Mouse (Mus musculus) left cerebral cortex, adult 11 months (tissue): Measurements from ENCODE around the gene Clstn3.
"Not testable (repeated sequence)": the region's sequence is repeated elsewhere in the genome, so short reads cannot be mapped to it uniquely, and the experiment has no call there.

ENCODE experiments used
- DNase-seq: peaks from one replicate; pipeline ENCODE4 v3.0.0; 2022; ENCODE audit warnings: low spot score

Clstn3 gene

GRCm38 (mm10) chr6:124464305-124465271, at the start of gene Clstn3:
Gene Clstn3 (minus strand): TSS chr6:124464794.
- peak; percentile 91 for DNase-seq

- DNase-seq, result no peak
These were observed 47.8 kb upstream of the Clstn3 start, which contains the start of gene C1ra for GRCm38 (mm10) chr6:124512355-124512836. Gene C1ra (plus strand): TSS chr6:124512405.

GRCm38 (mm10) chr6:124511936-124512335, 47.3 kb upstream of the Clstn3 start:
- no peak for DNase-seq

- DNase-seq, result not testable (repeated sequence)
These were observed 44.6 kb upstream of the Clstn3 start for GRCm38 (mm10) chr6:124509192-124509591.

GRCm38 (mm10) chr6:124508292-124508691, 43.7 kb upstream of the Clstn3 start:
- no peak for DNase-seq

- no peak for DNase-seq
These were observed 42.4 kb upstream of the Clstn3 start for GRCm38 (mm10) chr6:124506991-124507390.

GRCm38 (mm10) chr6:124505028-124505427, 40.4 kb upstream of the Clstn3 start:
- DNase-seq, result no peak

GRCm38 (mm10) chr6:124502021-124502420, 37.4 kb upstream of the Clstn3 start:
- no peak for DNase-seq

GRCm38 (mm10) chr6:124501473-124501872, 36.9 kb upstream of the Clstn3 start:
- DNase-seq, result no peak

- DNase-seq, result no peak
These were observed 35.4 kb upstream of the Clstn3 start for GRCm38 (mm10) chr6:124499914-124500566.

- no peak for DNase-seq
These were observed 31.5 kb upstream of the Clstn3 start for GRCm38 (mm10) chr6:124496054-124496453.

GRCm38 (mm10) chr6:124493886-124494285, 29.3 kb upstream of the Clstn3 start:
- DNase-seq, result no peak

GRCm38 (mm10) chr6:124492842-124493561, 28.4 kb upstream of the Clstn3 start, which contains the start of gene C1rl:
Gene C1rl (plus strand): TSS chr6:124493113.
- DNase-seq, result peak; percentile 37

- DNase-seq, result no peak
These were observed 26.8 kb upstream of the Clstn3 start for GRCm38 (mm10) chr6:124491427-124491826.

GRCm38 (mm10) chr6:124488952-124489351, 24.4 kb upstream of the Clstn3 start:
- DNase-seq, result no peak

- no peak for DNase-seq
These were observed 22.9 kb upstream of the Clstn3 start for GRCm38 (mm10) chr6:124487509-124487908.

- DNase-seq, result no peak
These were observed 21.0 kb upstream of the Clstn3 start for GRCm38 (mm10) chr6:124485414-124486144.

GRCm38 (mm10) chr6:124484851-124485250, 20.3 kb upstream of the Clstn3 start:
- DNase-seq, result no peak

GRCm38 (mm10) chr6:124483831-124484230, 19.2 kb upstream of the Clstn3 start:
- not testable (repeated sequence) for DNase-seq

- no peak for DNase-seq
These were observed 17.0 kb upstream of the Clstn3 start for GRCm38 (mm10) chr6:124481571-124481970.

GRCm38 (mm10) chr6:124480295-124480694, 15.7 kb upstream of the Clstn3 start:
- DNase-seq, result no peak
